Mouse (Mus musculus): ENCODE measurements at regions not wholly inside any gene's neighbourhood (a gene's known extent, or its start where the extent isn't known, plus 50 kb on each side); places are given as distances from the start of the nearest gene placed in this dataset.

DNA sequence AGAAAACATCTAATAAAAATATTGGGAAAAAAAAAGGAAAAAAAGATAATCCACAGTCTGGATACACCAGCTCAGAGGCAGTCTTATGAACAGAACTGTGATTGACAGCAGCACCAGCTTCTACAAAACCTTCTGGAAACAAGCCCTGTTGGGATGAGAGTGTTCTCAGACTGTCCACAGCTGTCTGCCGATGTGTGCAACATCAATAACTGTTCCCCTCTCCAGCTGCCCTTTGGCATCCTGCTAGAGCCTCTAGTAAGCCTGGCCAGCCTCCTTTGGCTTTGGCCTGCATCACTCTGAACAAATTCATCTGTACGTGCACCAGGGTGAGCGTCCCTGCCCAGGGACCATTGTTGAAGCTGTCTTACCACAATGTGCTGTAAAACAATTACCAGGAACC, 137.0 kb upstream of the Irs2 start:
- no peak for DNase-seq

- DNase-seq: no peak
Measured at GRCm38 (mm10) chr8:11140566-11140965, 132.3 kb upstream of the Irs2 start.

DNA sequence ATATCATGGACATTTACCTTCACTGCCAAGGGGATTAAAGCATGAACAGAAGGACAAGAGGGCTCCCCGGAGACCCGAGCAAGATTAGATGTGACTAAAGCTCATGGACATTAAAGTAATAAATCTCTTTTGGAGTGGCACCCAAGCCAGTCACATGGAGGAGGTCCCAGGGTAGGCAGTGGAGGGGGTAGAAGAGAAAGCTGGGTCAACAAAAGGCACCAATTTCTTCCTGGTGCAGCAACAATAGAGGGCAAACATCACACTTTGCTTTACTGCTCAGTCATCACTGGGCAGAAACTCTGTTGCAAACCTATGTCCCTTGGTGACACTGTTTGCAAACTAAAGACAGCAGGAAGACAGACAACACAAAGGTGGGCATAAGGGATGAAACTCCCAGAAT, 131.0 kb upstream of the Irs2 start:
- no peak for DNase-seq

GRCm38 (mm10) chr8:11138302-11139020, 130.2 kb upstream of the Irs2 start:
- no peak for DNase-seq

DNA sequence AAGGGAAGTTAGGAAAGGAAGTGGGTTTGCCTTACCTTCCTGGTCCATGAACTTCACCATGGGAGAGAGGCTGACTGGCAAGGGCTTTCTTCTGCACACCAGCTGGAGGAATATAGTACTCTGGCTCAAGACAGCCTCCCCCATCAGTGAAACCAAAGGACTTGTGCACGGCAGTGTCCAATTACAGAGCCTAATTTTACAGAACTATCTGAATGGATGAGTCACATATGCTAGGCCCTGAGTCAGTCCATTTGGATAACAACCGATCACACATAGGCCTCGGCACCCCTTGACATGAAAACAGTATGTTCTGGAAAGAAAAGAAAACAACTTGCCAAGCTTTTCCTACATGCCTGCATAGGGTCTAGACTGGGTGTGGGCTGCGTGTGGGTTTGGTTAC, 128.3 kb upstream of the Irs2 start:
- DNase-seq: no peak

DNA sequence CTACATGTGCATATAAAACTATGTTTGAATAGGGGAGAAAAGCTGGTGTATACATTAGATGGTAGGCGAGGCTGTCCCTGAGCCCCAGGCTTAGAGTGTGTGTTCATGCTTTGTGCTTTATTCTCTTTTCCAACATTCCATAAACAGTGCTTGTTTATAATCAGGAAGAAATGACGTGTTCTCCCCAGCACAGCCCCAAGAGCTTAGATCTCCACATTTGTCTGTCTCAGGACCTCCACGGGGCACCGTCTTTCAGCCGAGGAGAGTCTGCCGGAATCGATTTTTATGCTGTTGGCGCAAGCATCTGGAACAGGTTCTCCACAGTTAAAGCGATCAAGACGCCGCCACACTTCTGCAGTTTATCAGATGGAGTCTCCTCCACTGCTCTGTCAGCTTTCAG, 126.9 kb upstream of the Irs2 start:
- peak; percentile 16 for DNase-seq

- no peak for DNase-seq
Measured at GRCm38 (mm10) chr8:11134562-11134961, 126.3 kb upstream of the Irs2 start.

DNA sequence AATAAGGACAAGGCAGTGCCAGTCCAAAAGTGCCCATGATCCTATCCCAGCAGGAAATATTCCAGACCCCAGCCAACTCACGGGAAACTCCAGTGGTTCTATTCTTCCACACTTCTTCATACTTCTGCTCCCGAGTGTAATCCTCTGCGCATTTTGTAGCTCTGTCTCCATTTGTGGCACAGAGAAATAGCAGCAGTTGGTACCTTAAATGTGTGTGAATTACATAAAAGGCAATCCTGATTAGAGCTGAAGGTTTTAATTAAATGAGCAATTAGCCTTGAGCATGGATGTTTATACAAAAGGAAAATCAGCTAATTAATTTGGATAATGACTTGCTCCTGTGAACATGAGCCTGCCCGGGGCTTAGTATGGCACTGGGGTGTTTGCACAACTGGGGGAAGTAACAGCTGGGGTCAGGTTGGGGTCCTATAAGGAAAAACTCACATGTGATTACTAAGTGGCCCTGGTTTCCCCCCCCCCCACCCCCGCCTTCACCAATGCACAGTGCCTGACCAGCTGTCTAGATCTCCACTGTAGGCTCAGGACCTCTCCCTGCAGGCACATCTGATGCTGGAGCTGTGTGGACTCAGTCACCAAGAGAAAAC, 110.9 kb upstream of the Irs2 start:
- no peak for DNase-seq

DNA sequence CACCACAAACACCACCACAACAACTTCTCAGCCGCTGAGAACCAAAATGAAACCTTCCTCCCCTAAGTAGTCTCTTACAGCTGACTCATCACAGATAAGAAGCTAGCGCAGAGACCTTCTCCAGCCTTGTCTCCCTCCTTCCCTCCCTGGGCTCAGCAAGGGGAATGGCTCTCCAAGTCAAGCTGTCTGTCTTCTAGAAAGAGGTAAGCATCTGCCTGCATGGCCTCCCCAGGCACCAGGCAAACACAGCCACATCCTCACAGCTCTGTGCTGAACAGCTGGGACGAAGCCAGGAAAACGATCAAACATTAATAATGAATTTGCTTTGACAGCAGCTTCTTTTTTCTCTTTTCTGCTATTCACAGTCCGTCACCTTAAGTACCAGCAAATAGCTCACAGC, 108.3 kb upstream of the Irs2 start:
- DNase-seq: no peak

DNA sequence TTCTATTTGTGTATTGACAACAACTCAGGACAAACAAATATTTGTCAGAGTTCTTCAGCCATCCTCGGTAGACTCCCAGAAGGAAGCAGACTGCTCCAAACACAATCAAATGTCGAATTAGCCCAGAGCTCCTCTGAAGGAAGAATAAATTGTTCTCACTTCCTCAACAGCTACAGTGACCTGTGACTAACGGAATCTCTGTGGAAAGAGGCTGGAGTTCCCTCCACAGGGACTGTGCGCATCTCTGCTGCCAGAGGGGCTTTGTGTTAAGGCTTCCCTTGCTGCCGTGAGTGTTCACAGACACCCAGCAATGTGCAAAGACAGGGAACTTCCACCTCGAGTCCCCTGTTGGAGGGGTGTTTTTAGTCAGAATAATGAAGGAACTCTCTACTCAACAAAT, 107.0 kb upstream of the Irs2 start:
- DNase-seq: no peak

GRCm38 (mm10) chr8:11114531-11114930, 106.3 kb upstream of the Irs2 start:
- DNase-seq: no peak

GRCm38 (mm10) chr8:11112908-11113532, 104.8 kb upstream of the Irs2 start:
- DNase-seq: no peak

DNA sequence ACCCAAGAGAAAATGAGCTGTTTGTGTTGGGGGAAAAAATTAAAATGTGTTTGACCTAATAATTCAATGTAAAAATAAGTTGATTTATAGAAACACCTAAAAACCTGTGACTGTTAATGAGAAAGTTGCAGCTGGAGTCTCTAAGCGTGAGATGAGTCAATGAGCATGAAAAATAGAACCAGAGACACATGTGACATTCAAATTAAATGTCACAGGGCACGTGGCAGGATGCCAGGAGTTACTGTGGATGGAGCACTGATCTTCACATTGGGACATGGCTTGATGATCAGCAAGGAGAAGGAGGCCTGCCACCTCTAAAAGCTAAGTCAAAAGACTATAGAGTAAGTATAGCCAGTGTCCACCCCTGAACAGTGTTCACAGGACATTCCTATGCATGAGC, 103.7 kb upstream of the Irs2 start:
- no peak for DNase-seq

DNA sequence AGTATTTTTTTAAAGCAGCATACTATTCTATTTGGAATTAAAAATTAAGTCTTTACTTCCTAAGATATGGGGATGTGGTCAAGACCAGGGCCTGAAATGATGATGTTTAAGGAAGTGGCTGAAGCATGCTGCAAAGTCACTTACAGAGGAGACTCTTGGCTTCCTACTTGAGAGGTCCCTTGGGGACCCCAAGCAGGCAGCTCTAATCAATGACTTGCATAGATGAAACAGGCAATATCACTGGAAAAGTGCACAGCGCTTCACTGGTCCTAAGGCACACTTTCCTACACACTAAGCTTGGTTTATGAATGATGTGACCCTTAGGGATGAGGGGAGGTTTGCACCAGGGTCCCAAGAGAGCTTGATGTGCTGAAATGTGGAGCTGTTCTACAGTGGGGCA, 99.2 kb upstream of the Irs2 start:
- no peak for DNase-seq

DNA sequence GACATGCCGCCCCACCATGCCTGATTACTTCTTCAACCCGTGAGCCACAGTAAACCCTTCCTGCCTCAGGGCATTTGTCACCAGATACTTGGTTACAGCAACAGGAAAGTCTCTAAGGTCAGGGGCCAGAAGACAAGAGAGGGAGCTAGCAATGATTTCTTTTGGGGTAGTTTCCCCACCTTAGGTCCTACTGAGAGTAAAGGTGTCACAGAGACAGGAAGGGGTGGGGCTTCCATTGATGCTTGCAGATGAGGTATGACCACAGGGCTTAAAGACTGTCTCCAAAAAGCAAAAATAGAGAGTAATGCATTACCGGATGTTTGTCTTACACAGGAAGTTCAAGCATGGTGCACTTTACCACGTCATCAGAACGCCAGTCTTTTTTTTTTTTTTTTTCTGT, 98.8 kb upstream of the Irs2 start:
- DNase-seq: no peak

GRCm38 (mm10) chr8:11103745-11104607, 95.7 kb upstream of the Irs2 start:
- DNase-seq: no peak

- DNase-seq: no peak
Measured at GRCm38 (mm10) chr8:11100310-11100709, 92.1 kb upstream of the Irs2 start.

DNA sequence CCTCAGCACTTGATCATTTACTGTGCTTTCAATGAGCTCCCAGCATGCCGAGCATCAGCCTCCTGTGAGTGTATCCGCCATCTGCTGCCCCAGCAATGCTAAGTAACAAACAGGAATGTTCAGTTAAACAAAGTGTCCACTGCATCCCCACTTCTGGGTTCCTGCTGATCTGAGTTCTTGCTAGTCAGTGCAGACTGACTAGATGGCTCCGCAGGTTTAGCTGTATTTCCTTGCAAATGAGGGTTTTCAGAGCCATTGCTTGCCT, 91.3 kb upstream of the Irs2 start:
- no peak for DNase-seq

DNA sequence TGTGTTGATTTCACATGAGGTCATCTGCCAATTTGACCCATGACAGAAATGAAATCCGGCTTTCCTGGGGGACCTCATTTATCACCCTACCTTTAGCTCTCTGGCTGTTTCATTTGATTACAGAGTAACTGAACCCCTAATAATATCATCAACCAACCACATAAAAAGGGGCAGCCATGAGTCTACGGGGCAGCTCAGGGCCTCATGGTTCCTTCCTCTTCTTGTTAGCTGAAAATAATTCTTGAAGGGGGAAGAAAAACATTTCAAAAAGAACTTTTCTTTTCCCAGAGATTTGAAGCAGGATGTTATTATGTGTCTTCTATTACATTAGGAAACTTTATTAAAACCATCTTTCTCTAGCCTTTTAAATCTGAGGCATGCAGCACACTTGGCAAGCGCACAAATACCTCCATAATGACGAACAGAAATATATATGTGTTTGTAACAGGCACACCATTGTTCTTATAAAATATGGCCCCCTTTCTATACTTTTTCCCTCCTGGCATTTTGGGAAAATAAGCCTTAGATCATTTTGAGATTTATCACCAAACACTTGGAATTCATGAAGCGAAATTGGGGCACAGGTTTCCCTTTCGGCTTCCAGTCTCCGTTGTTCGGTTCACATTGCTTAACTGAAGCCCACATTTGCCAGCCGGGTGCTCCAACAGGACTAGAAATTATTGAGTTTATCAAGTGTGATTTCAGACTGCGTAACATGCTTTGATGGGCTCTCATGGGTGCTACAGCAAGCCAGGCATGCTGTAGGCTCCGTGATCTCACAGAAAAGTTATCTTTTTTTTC, 90.7 kb upstream of the Irs2 start:
- no peak for DNase-seq

DNA sequence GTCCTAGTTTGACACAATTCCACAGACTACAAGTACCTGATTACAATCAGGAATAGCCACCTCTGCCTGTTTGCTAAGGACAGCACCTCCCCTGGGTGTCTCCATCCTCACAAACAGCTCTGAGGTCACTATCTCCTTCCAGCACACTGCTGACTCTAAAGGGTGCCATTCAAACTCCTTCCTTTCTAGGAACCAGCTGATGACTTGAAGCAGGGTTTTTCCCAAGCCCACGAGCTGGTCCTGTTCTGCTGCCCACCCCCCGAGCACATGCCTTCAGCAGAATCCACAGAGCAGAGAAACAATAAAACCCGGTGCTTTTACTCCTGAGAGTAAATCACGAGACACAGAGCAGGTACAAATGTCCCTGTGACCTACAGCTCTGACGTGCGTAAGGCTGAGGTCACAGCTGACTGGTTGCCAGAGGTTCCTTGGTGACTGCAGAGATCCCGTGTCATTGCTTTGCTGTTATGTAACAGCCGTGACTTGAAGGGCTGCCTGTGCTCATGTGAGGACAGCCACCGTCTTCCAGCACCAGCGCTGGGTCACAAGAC, 90.0 kb upstream of the Irs2 start:
- peak; percentile 47 for DNase-seq

DNA sequence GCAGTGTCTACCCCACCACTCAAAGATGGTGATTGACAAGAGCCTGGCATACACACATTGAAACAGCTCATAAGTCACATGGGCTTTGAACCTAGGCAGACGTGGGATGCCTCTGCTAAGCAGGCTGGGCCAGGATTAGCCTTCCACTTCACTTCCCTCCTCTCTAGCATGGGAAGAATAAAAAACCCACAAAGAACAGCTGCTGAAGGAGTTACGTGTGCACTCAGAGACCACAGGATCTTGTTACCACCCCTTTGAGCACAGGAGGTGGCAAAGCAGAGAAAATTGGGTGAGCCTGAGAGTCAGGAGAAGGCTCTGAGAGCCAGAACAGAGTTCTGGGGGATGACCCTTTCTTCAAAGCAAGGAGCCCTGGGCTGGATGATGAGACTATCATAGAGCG, 89.6 kb upstream of the Irs2 start:
- DNase-seq: no peak

DNA sequence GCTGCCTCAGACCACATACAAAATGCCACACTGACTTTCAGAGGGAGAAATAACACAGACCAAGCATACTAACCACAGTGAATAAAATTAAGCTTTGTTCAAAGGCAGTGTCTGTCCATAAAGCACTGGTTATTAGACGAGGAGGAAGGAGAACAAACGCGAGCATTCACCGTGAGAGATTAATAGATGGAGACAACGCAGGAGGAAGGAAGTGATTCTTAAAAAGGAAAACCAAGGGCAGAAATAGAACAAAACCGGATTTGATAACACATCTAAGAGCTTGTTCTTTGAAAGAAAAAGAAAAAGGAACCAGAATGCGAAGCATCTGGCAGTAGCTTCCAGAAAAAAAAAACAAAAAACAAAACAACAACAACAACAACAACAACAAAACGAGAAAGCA, 86.3 kb upstream of the Irs2 start:
- no peak for DNase-seq

GRCm38 (mm10) chr8:11092348-11092747, 84.1 kb upstream of the Irs2 start:
- DNase-seq: no peak
